Mouse (Mus musculus) kidney, embryonic 14.5 days (tissue): ENCODE results near the gene Ptms. TPM values are rescaled to one million over a fixed set of nuclear protein-coding genes. Genes with fewer than 3 reads are reported as not detected.

Experiments used
- ATAC-seq: fragments of 200-750 bp; cut with Nextera tagmentation; 2 replicates; pipeline ENCODE4 v1.8.0; 2017; ENCODE audit warnings: moderate number of reproducible peaks, mild to moderate bottlenecking, moderate TSS enrichment, moderate library complexity; ENCODE audit not compliant: low FRiP score, low TSS enrichment
- H3K27ac ChIP-seq: fragments of 300-500 bp; sonication (generic); 2 replicates; pipeline ENCODE4 v1.5.1; 2014; ENCODE audit warnings: low read depth, mild to moderate bottlenecking, low read length, moderate library complexity, mixed read lengths
- H3K27me3 ChIP-seq: fragments of 300-500 bp; sonication (generic); 2 replicates; pipeline ENCODE4 v1.6.1; 2014; ENCODE audit warnings: mild to moderate bottlenecking, low read length; ENCODE audit not compliant: control insufficient read depth, insufficient read depth
- H3K36me3 ChIP-seq: fragments of 300-500 bp; sonication (generic); 2 replicates; pipeline ENCODE4 v1.6.1; 2014; ENCODE audit warnings: low read length, mixed read lengths; ENCODE audit not compliant: control insufficient read depth, insufficient read depth
- H3K4me1 ChIP-seq: fragments of 300-500 bp; sonication (generic); 2 replicates; pipeline ENCODE4 v1.6.1; 2014; ENCODE audit warnings: low read length, mixed read lengths; ENCODE audit not compliant: control insufficient read depth, insufficient read depth
- H3K4me2 ChIP-seq: fragments of 300-500 bp; sonication (generic); replicated peaks from 2 replicates; pipeline ENCODE4 v1.6.1; 2014; ENCODE audit warnings: low read depth, mild to moderate bottlenecking, low read length
- H3K4me3 ChIP-seq: fragments of 300-500 bp; sonication (generic); 2 replicates; pipeline ENCODE4 v1.5.1; 2014; ENCODE audit warnings: mild to moderate bottlenecking, low read length
- H3K9ac ChIP-seq: fragments of 300-500 bp; sonication (generic); 2 replicates; pipeline ENCODE4 v1.6.1; 2014; ENCODE audit warnings: low read depth, mild to moderate bottlenecking, low read length, moderate library complexity
- H3K9me3 ChIP-seq: fragments of 300-500 bp; sonication (generic); 2 replicates; pipeline ENCODE4 v1.6.1; 2016; ENCODE audit warnings: low read length; ENCODE audit not compliant: control insufficient read depth
- WGBS: fragments of 180-500 bp; shearing (Covaris S2); extraction: QIAGEN DNeasy Blood & Tissue Kit; methylation state at CpG from one replicate; pipeline ENCODE4 v1.1.7; 2014; 5-methylcytosine and 5-hydroxymethylcytosine counted together
- polyA plus RNA-seq: library from polyadenylated mRNA; unstranded; fragments of >200 nt; fragmentation: Nextera tagmentation; extraction: Ambion mirVana; gene quantifications from 2 replicates; pipeline ENCODE4 v1.2.1, GENCODE M21; 2014

Ptms gene
- polyA plus RNA-seq, 1 experiment from 2014 or later, result 295 TPM

GRCm38 (mm10) chr6:124958127-124958526 is 38.2 kb upstream of the Ptms start:
- H3K27me3 ChIP-seq, result no peaks in the 10 kb centered on the region
- no peaks in the 10 kb centered on the region for H3K9me3 ChIP-seq
- ATAC-seq, result no peak
- WGBS, result 63% methylated on average over 3 of the region's 3 CpGs
- H3K9ac ChIP-seq, result no peak overlapping the region
- no peak overlapping the region for H3K4me3 ChIP-seq
- no peak overlapping the region for H3K4me2 ChIP-seq
- peaks cover 56% of the 10 kb centered on the region for H3K36me3 ChIP-seq
- no peaks in the 10 kb centered on the region for H3K4me1 ChIP-seq
- H3K27ac ChIP-seq, result no peak overlapping the region

DNA sequence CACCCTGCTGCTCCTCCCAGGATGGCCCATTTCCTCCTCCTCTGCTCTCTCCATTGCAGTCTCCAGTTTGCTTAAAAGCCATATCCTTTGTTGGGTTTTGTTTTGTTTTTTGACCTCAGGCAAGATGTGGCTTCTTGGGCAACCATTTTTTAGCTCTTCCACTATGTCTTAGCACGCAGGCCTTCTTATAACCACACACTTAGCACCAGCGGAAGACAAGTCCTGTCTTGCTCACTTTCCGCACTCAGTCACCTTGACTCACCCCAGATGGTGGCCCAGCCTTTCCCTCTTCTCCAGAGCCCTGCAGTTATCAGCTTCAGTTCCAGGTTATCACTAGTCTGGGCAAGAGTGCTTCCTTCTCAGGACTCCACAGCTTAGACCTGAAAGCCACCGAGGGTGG is 35.3 kb upstream of the Ptms start:
- H3K4me2 ChIP-seq, result no peak overlapping the region
- H3K4me3 ChIP-seq, result no peak overlapping the region
- peaks cover 4% of the 10 kb centered on the region for H3K9me3 ChIP-seq
- H3K4me1 ChIP-seq, result no peaks in the 10 kb centered on the region
- 91% methylated on average over 4 of the region's 4 CpGs for WGBS
- H3K36me3 ChIP-seq, result peaks cover 36% of the 10 kb centered on the region
- H3K27me3 ChIP-seq, result no peaks in the 10 kb centered on the region
- no peak overlapping the region for H3K9ac ChIP-seq
- no peak for ATAC-seq
- H3K27ac ChIP-seq, result no peak overlapping the region

GRCm38 (mm10) chr6:124953991-124954715 is 34.2 kb upstream of the Ptms start:
- Histone ChIP-seq H3K4me1 (no peaks in the 10 kb centered on the region), H3K9ac (no peak overlapping the region), H3K36me3 (peaks cover 25% of the 10 kb centered on the region), H3K27me3 (no peaks in the 10 kb centered on the region), H3K4me3 (no peak overlapping the region), H3K9me3 (peaks cover 4% of the 10 kb centered on the region), H3K4me2 (no peak overlapping the region), H3K27ac (no peak overlapping the region)
- ATAC-seq, result no peak
- WGBS, result 92% methylated on average over 2 of the region's 2 CpGs

DNA sequence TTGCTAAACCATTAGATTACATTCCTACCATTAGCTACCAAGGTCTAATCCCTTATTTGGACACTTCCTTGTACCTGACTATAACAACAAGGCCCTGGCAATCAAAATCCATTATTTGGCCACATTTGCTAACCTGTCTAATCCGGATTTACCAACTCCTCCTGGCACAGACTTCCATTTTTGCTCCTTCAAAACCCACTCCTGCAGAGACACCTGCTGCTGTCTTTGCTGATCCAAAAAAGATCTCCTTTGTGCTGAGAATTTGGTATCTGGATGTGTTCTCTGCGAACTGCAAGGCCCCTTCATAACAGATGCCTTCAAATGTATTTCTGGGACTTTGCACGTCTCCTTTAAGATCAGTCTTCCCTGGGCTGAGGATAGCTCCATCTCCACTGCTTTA is 23.6 kb upstream of the Ptms start:
- WGBS, result 92% methylated on average over 3 of the region's 3 CpGs
- H3K4me1 ChIP-seq, result no peaks in the 10 kb centered on the region
- no peak overlapping the region for H3K4me3 ChIP-seq
- no peaks in the 10 kb centered on the region for H3K27me3 ChIP-seq
- ATAC-seq, result no peak
- no peak overlapping the region for H3K4me2 ChIP-seq
- peaks cover 9% of the 10 kb centered on the region; the same call in 1 of the 2 replicates for H3K36me3 ChIP-seq
- no peak overlapping the region for H3K9ac ChIP-seq
- H3K9me3 ChIP-seq, result no peaks in the 10 kb centered on the region
- no peak overlapping the region for H3K27ac ChIP-seq

DNA sequence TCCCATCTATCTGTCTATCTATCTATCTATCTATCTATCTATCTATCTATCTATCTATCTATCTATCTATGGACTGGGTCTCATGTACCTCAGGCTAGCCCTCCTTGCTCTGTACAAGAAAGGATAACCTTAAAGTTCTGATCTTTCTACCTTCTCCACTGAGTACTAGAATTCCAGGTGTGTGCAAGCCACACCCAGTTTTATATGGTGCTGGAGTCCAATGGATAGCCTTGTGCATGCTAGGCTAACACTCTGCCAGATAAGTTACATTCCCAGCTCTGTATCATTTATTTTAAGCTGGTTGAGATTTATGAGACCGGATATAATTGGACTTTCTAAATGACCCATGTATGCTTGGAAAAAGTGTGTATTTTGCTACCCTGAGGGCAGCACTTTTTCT is 21.8 kb upstream of the Ptms start:
- Histone ChIP-seq H3K27me3 (no peaks in the 10 kb centered on the region), H3K4me1 (no peaks in the 10 kb centered on the region), H3K4me3 (no peak overlapping the region), H3K4me2 (no peak overlapping the region), H3K27ac (no peak overlapping the region), H3K9me3 (no peaks in the 10 kb centered on the region), H3K36me3 (peaks cover 27% of the 10 kb centered on the region), H3K9ac (no peak overlapping the region)
- 96% methylated on average over 1 of the region's 1 CpGs for WGBS
- no peak for ATAC-seq

DNA sequence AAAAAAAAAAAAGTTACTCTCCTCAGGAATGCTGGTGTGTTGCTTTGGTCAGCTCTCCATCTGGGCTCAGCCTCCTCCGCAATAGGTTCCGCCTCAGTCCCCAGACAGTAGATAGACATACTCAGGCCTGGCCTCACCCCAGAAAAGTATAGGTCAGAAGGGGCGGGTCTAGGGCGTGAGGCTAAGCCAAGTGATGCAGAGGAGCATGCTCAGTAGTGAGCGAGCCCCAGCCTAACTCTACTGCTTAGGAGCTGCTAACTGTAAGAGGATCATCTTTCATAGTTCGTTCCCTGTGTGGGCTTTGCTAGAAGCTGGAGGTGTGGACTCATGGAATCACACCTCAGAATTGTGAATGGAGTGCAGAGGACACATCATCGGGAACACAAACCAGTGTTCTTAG is 18.7 kb upstream of the Ptms start:
- no peak overlapping the region for H3K27ac ChIP-seq
- H3K4me2 ChIP-seq, result no peak overlapping the region
- no peak overlapping the region for H3K9ac ChIP-seq
- no peak for ATAC-seq
- H3K4me3 ChIP-seq, result no peak overlapping the region
- 0 out of 2 replicates have a peak, but pooled peaks cover 9% of the 10 kb centered on the region for H3K4me1 ChIP-seq
- H3K36me3 ChIP-seq, result peaks cover 57% of the 10 kb centered on the region
- no peaks in the 10 kb centered on the region for H3K9me3 ChIP-seq
- no peaks in the 10 kb centered on the region for H3K27me3 ChIP-seq
- 85% methylated on average over 7 of the region's 7 CpGs for WGBS

GRCm38 (mm10) chr6:124937493-124937892 is 17.6 kb upstream of the Ptms start:
- H3K4me1 ChIP-seq, result peaks cover 12% of the 10 kb centered on the region; the same call in 1 of the 2 replicates
- no peaks in the 10 kb centered on the region for H3K27me3 ChIP-seq
- H3K9ac ChIP-seq, result no peak overlapping the region
- WGBS, result 88% methylated on average over 2 of the region's 2 CpGs
- peaks cover 61% of the 10 kb centered on the region for H3K36me3 ChIP-seq
- ATAC-seq, result no peak
- no peak overlapping the region for H3K27ac ChIP-seq
- no peak overlapping the region for H3K4me3 ChIP-seq
- no peak overlapping the region for H3K4me2 ChIP-seq
- H3K9me3 ChIP-seq, result no peaks in the 10 kb centered on the region

DNA sequence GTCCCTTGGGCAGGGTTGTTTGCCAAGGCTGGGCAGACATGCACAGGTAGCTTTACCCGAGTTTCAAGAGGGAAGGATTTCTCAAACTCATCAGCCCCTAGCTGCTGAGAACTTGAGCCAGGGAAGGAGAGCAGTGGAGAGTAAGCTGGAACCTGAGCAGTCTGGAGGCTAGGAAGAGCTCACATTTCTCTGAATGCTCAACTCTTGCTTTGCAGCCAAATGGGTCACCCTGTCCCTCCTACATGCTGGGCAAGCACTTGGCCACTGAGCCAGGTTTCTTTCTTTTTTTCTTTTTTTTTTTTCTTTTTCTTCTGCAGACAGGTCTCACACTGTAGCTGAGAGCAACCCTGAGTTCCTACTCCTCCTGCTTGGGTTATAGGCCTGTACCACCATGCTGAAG is 16.8 kb upstream of the Ptms start:
- no peak overlapping the region for H3K4me2 ChIP-seq
- WGBS, result 77% methylated on average over 1 of the region's 1 CpGs
- H3K36me3 ChIP-seq, result peaks cover 61% of the 10 kb centered on the region
- ATAC-seq, result no peak
- H3K9me3 ChIP-seq, result no peaks in the 10 kb centered on the region
- no peak overlapping the region for H3K4me3 ChIP-seq
- no peak overlapping the region for H3K9ac ChIP-seq
- no peak overlapping the region for H3K27ac ChIP-seq
- H3K27me3 ChIP-seq, result no peaks in the 10 kb centered on the region
- H3K4me1 ChIP-seq, result peaks cover 14% of the 10 kb centered on the region; the same call in 1 of the 2 replicates

- H3K9me3 ChIP-seq, result no peaks in the 10 kb centered on the region
- H3K27me3 ChIP-seq, result no peaks in the 10 kb centered on the region
- no peak overlapping the region for H3K4me3 ChIP-seq
- no peak overlapping the region for H3K4me2 ChIP-seq
- H3K4me1 ChIP-seq, result peaks cover 21% of the 10 kb centered on the region; the same call in 1 of the 2 replicates
- WGBS, result 93% methylated on average over 7 of the region's 7 CpGs
- H3K9ac ChIP-seq, result no peak overlapping the region
- H3K36me3 ChIP-seq, result peaks cover 61% of the 10 kb centered on the region
- H3K27ac ChIP-seq, result no peak overlapping the region
- ATAC-seq, result no peak
These were observed 14.8 kb upstream of the Ptms start for GRCm38 (mm10) chr6:124934670-124935069.
